8 mouse cellular contexts compared by ENCODE assay signal in the genomic region with DNA sequence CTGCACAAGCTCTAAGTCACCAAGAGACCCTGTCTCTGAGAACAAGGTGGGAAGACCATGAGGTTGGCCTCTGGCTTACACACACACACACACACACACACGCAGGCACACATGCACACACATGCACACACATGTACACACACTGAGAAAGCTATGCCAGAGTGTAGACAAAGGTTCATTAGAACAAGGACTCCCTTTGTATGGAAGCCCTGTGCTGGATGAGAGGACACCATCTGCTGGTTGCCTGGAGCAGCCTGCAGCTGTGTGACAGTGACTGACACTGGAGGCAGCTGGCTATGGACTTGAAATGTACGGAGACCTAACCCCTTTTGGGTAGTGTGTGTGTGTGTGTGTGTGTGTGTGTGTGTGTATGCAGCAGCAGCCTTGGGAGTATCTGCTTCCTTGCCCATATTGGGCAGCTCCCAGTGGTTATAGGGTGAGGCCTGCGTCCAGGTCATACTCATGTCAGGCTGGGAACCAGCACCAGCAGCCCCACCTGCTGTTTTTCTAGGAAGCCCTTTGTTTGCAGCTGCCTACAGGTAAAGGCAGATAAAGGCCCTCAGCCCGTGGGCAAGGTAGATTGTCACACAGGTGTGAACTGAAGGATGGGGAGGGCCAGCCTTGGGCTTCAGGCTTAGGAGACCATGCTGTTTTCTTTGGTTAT. TPM values are rescaled to one million over a fixed set of nuclear protein-coding genes. Genes with fewer than 3 reads are reported as not detected.
A peak's percentile ranks its signal among the peaks of the same experiment; 100 is the strongest.
DNase-seq lines count a peak whose midpoint lies in the region; ATAC-seq and TF ChIP-seq lines count a peak whose summit lies in the region.

No protein-coding gene starts in this region.

- no peaks in the 10 kb centered on the region for H3K36me3 ChIP-seq in liver, adult 2 months (ENCODE audit: control insufficient read depth, insufficient read depth, low read length)
- H3K36me3 ChIP-seq in liver, embryonic 11.5 days (ENCODE audit: control insufficient read depth, insufficient read depth, low read length): no peaks in the 10 kb centered on the region
- H3K36me3 ChIP-seq in embryonic facial prominence, embryonic 10.5 days (replicated peaks): no peaks in the 10 kb centered on the region; the same call in 1 of the 2 replicates
- no peaks in the 10 kb centered on the region; the same call in 1 of the 2 replicates for H3K36me3 ChIP-seq in limb, embryonic 13.5 days
- no peaks in the 10 kb centered on the region for H3K36me3 ChIP-seq in stomach, embryonic 15.5 days

- no peak for TF ChIP-seq POLR2A in liver, adult 2 months (IDR thresholded peaks at IDR 0.05; ENCODE audit: extremely low read depth, insufficient read depth, low read length)

- peak; percentile 63 for TF ChIP-seq CTCF in liver, adult 2 months (IDR thresholded peaks at IDR 0.05; ENCODE audit: low read depth, low read length)

- H3K4me3 ChIP-seq in liver, adult 2 months (ENCODE audit: insufficient read depth, low read depth, low read length): no peak overlapping the region
- H3K4me3 ChIP-seq in liver, embryonic 11.5 days (ENCODE audit: low read depth, low read length): no peak overlapping the region
- H3K4me3 ChIP-seq in embryonic facial prominence, embryonic 10.5 days: no peak overlapping the region
- H3K4me3 ChIP-seq in limb, embryonic 13.5 days: no peak overlapping the region
- no peak overlapping the region for H3K4me3 ChIP-seq in stomach, embryonic 15.5 days (replicated peaks)

- no peaks in the 10 kb centered on the region for H3K9me3 ChIP-seq in liver, embryonic 11.5 days (ENCODE audit: control insufficient read depth, low read length)
- H3K9me3 ChIP-seq in embryonic facial prominence, embryonic 10.5 days: no peaks in the 10 kb centered on the region
- no peaks in the 10 kb centered on the region for H3K9me3 ChIP-seq in limb, embryonic 13.5 days
- H3K9me3 ChIP-seq in stomach, embryonic 15.5 days: no peaks in the 10 kb centered on the region

- H3K27me3 ChIP-seq in liver, adult 2 months (ENCODE audit: control insufficient read depth, insufficient read depth, low read length): no peaks in the 10 kb centered on the region
- H3K27me3 ChIP-seq in liver, embryonic 11.5 days (replicated peaks; ENCODE audit: control insufficient read depth, insufficient read depth, low read length): no peaks in the 10 kb centered on the region
- no peaks in the 10 kb centered on the region for H3K27me3 ChIP-seq in embryonic facial prominence, embryonic 10.5 days (replicated peaks; ENCODE audit: low read depth, poor library complexity, severe bottlenecking)
- no peaks in the 10 kb centered on the region for H3K27me3 ChIP-seq in limb, embryonic 13.5 days
- no peaks in the 10 kb centered on the region for H3K27me3 ChIP-seq in stomach, embryonic 15.5 days (replicated peaks)

- no peak overlapping the region for H3K4me2 ChIP-seq in liver, embryonic 11.5 days
- no peak overlapping the region for H3K4me2 ChIP-seq in limb, embryonic 13.5 days (replicated peaks)
- no peak overlapping the region for H3K4me2 ChIP-seq in stomach, embryonic 15.5 days

- WGBS in liver, adult 2 months: 74% methylated on average over 4 of the region's 4 CpGs
- WGBS in liver, embryonic 11.5 days: 66% methylated on average over 4 of the region's 4 CpGs
- 54% methylated on average over 4 of the region's 4 CpGs for WGBS in embryonic facial prominence, embryonic 10.5 days
- 76% methylated on average over 4 of the region's 4 CpGs for WGBS in limb, embryonic 13.5 days
- 57% methylated on average over 4 of the region's 4 CpGs for WGBS in stomach, embryonic 15.5 days

- peaks cover 24% of the 10 kb centered on the region for H3K79me2 ChIP-seq in liver, adult 2 months (ENCODE audit: control insufficient read depth, insufficient read depth, low read length)

- H3K27ac ChIP-seq in liver, adult 2 months (replicated peaks; ENCODE audit: insufficient read depth, low read depth, low read length): no peak overlapping the region
- no peak overlapping the region for H3K27ac ChIP-seq in liver, embryonic 11.5 days (ENCODE audit: low read depth, low read length)
- H3K27ac ChIP-seq in embryonic facial prominence, embryonic 10.5 days (replicated peaks): peak overlapping the region; percentile 87
- no peak overlapping the region for H3K27ac ChIP-seq in limb, embryonic 13.5 days
- H3K27ac ChIP-seq in stomach, embryonic 15.5 days: peak overlapping the region; percentile 67

- no peak for ATAC-seq in liver, embryonic 11.5 days (replicated peaks; ENCODE audit: low FRiP score)
- peak; percentile 54 for ATAC-seq in limb, embryonic 13.5 days (ENCODE audit: low FRiP score, low read depth)
- ATAC-seq in stomach, embryonic 15.5 days (ENCODE audit: insufficient read depth, low FRiP score, low read depth): peak; percentile 56
- no peak for ATAC-seq in frontal cortex, adult (ENCODE audit: low TSS enrichment)
- no peak for ATAC-seq in megakaryocyte progenitor cell, adult 5-6 weeks (replicated peaks; ENCODE audit: poor library complexity)

- peak; percentile 42 for DNase-seq in liver, adult 2 months (ENCODE audit: extremely low read depth, low read depth, low spot score)
- DNase-seq in liver, embryonic 11.5 days (ENCODE audit: low spot score): no peak
- DNase-seq in embryonic facial prominence, embryonic 10.5 days (ENCODE audit: low spot score): peak; percentile 58
- DNase-seq in frontal cortex, postnatal 25 days (ENCODE audit: low spot score in 2 of 2): no peak

- H3K4me1 ChIP-seq in liver, adult 2 months (ENCODE audit: control insufficient read depth, insufficient read depth, low read length): peaks cover 15% of the 10 kb centered on the region
- H3K4me1 ChIP-seq in liver, embryonic 11.5 days (replicated peaks; ENCODE audit: control insufficient read depth, insufficient read depth, low read length): peaks cover 25% of the 10 kb centered on the region
- peaks cover 68% of the 10 kb centered on the region for H3K4me1 ChIP-seq in embryonic facial prominence, embryonic 10.5 days
- H3K4me1 ChIP-seq in limb, embryonic 13.5 days: peaks cover 55% of the 10 kb centered on the region
- H3K4me1 ChIP-seq in stomach, embryonic 15.5 days: peaks cover 49% of the 10 kb centered on the region

- H3K9ac ChIP-seq in liver, adult 2 months (ENCODE audit: low read depth, low read length): no peak overlapping the region
- H3K9ac ChIP-seq in liver, embryonic 11.5 days (ENCODE audit: low read depth, low read length): no peak overlapping the region
- H3K9ac ChIP-seq in limb, embryonic 13.5 days: no peak overlapping the region
- H3K9ac ChIP-seq in stomach, embryonic 15.5 days: no peak overlapping the region

RNA-seq across cellular contexts. Expression of gene Galnt2, which starts 55.4 kb away (rescaled TPM):
- 9.3 and 11.3 TPM in 2 replicates for total RNA-seq in liver, adult 2 months (2014; rRNA removed)
- 7.3 and 11.3 TPM in 2 replicates for polyA plus RNA-seq in liver, adult 2 months (2012; rRNA removed)
- polyA plus RNA-seq in liver, embryonic 11.5 days (2014; fragmentation: Nextera tagmentation; extraction: Ambion mirVana): 46.6 and 48.6 TPM in 2 replicates
- 34.8 and 42.2 TPM in 2 replicates for polyA plus RNA-seq in embryonic facial prominence, embryonic 10.5 days (2016; fragmentation: Nextera tagmentation; extraction: Ambion mirVana)
- polyA plus RNA-seq in limb, embryonic 13.5 days (2015; fragmentation: Nextera tagmentation; extraction: Ambion mirVana): 48.0 and 51.4 TPM in 2 replicates
- 74.9 and 80.5 TPM in 2 replicates for polyA plus RNA-seq in stomach, embryonic 15.5 days (2015; fragmentation: Nextera tagmentation; extraction: Ambion mirVana)
- total RNA-seq in megakaryocyte progenitor cell, adult 5-6 weeks (2015): 50.8 and 51.2 TPM in 2 replicates
- total RNA-seq in megakaryocyte progenitor cell, adult 5-6 weeks (2017): 20.9 and 36.1 TPM in 2 replicates

Comparison
In these comparisons a context has a peak if more than half of its experiments do, and no peak if none do; other contexts are left out.
1. DNase-seq: peak in liver, adult 2 months (single experiment) and embryonic facial prominence, embryonic 10.5 days (single experiment); none in liver, embryonic 11.5 days (single experiment) and frontal cortex, postnatal 25 days (0 of 2).
2. H3K27ac ChIP-seq: peak in embryonic facial prominence, embryonic 10.5 days (single experiment) and stomach, embryonic 15.5 days (single experiment); none in liver, adult 2 months (single experiment), liver, embryonic 11.5 days (single experiment) and limb, embryonic 13.5 days (single experiment).
3. ATAC-seq: peak in limb, embryonic 13.5 days (single experiment) and stomach, embryonic 15.5 days (single experiment); none in liver, embryonic 11.5 days (single experiment), frontal cortex, adult (single experiment) and megakaryocyte progenitor cell, adult 5-6 weeks (single experiment).